Mouse (Mus musculus): ENCODE data around the gene Fgfr2. TPM values are rescaled to one million over a fixed set of nuclear protein-coding genes. Genes with fewer than 3 reads are reported as not detected.
A peak's percentile ranks its signal among the peaks of the same experiment; 100 is the strongest.

The Fgfr2 gene
- total RNA-seq, 2 experiments from 2014 or later = not detected

GRCm38 (mm10) chr7:133011611-133012010, 111.5 kb downstream of the Fgfr2 start:
- no peak for ATAC-seq (replicated peaks; ENCODE audit: poor library complexity)

GRCm38 (mm10) chr7:133011191-133011590, 112.0 kb downstream of the Fgfr2 start:
- ATAC-seq (replicated peaks; ENCODE audit: poor library complexity) = no peak

GRCm38 (mm10) chr7:133010477-133010876, 112.7 kb downstream of the Fgfr2 start:
- ATAC-seq (replicated peaks; ENCODE audit: poor library complexity) = no peak

GRCm38 (mm10) chr7:133009676-133010075, 113.5 kb downstream of the Fgfr2 start:
- ATAC-seq (replicated peaks; ENCODE audit: poor library complexity) = no peak

GRCm38 (mm10) chr7:133008663-133009062, 114.5 kb downstream of the Fgfr2 start:
- no peak for ATAC-seq (replicated peaks; ENCODE audit: poor library complexity)

- peak; percentile 42 for ATAC-seq (replicated peaks; ENCODE audit: poor library complexity)
Observed at GRCm38 (mm10) chr7:133007343-133007742, 115.8 kb downstream of the Fgfr2 start.

GRCm38 (mm10) chr7:133005772-133006171, 117.4 kb downstream of the Fgfr2 start:
- no peak for ATAC-seq (replicated peaks; ENCODE audit: poor library complexity)

- peak; percentile 97 for ATAC-seq (replicated peaks; ENCODE audit: poor library complexity)
Observed at GRCm38 (mm10) chr7:133003421-133003820, 119.7 kb downstream of the Fgfr2 start.

GRCm38 (mm10) chr7:133002271-133002670, 120.9 kb downstream of the Fgfr2 start:
- ATAC-seq (replicated peaks; ENCODE audit: poor library complexity) = no peak

- ATAC-seq (replicated peaks; ENCODE audit: poor library complexity) = no peak
Observed at GRCm38 (mm10) chr7:133001388-133001787, 121.8 kb downstream of the Fgfr2 start.

GRCm38 (mm10) chr7:132999061-132999460, 124.1 kb downstream of the Fgfr2 start:
- ATAC-seq (replicated peaks; ENCODE audit: poor library complexity) = no peak

- ATAC-seq (replicated peaks; ENCODE audit: poor library complexity) = no peak
Observed at GRCm38 (mm10) chr7:132998639-132999038, 124.5 kb downstream of the Fgfr2 start.

GRCm38 (mm10) chr7:132996391-132996790, 126.8 kb downstream of the Fgfr2 start:
- peak; percentile 76 for ATAC-seq (replicated peaks; ENCODE audit: poor library complexity)

GRCm38 (mm10) chr7:132994628-132995191, 128.4 kb downstream of the Fgfr2 start:
- no peak for ATAC-seq (replicated peaks; ENCODE audit: poor library complexity)

- ATAC-seq (replicated peaks; ENCODE audit: poor library complexity) = no peak
Observed at GRCm38 (mm10) chr7:132994120-132994519, 129.0 kb downstream of the Fgfr2 start.

- no peak for ATAC-seq (replicated peaks; ENCODE audit: poor library complexity)
Observed at GRCm38 (mm10) chr7:132992967-132993615, 130.1 kb downstream of the Fgfr2 start.

GRCm38 (mm10) chr7:132991240-132991900, 131.8 kb downstream of the Fgfr2 start:
- no peak for ATAC-seq (replicated peaks; ENCODE audit: poor library complexity)

- no peak for ATAC-seq (replicated peaks; ENCODE audit: poor library complexity)
Observed at GRCm38 (mm10) chr7:132989839-132990238, 133.3 kb downstream of the Fgfr2 start.

GRCm38 (mm10) chr7:132982639-132983038, 140.5 kb downstream of the Fgfr2 start:
- no peak for ATAC-seq (replicated peaks; ENCODE audit: poor library complexity)

GRCm38 (mm10) chr7:132977981-132978380, 145.2 kb downstream of the Fgfr2 start:
- no peak for ATAC-seq (replicated peaks; ENCODE audit: poor library complexity)

GRCm38 (mm10) chr7:132976079-132976478, 147.1 kb downstream of the Fgfr2 start:
- ATAC-seq (replicated peaks; ENCODE audit: poor library complexity) = no peak

- ATAC-seq (replicated peaks; ENCODE audit: poor library complexity) = no peak
Observed at GRCm38 (mm10) chr7:132972079-132972478, 151.1 kb downstream of the Fgfr2 start.
